In genomic region chr3:87240909-87241308, GRCm38 (mm10) we compare ENCODE assay signal across 21 mouse cellular contexts. TPM values are rescaled to one million over a fixed set of nuclear protein-coding genes. Genes with fewer than 3 reads are reported as not detected.
"Had no signal": no experiment of that assay in that cellular context is flagged by ENCODE, and none has a peak within 500 bp of the region (broad histone marks: within the 10 kb centered on the region; RNA-seq: fewer than 3 reads in every experiment).

No protein-coding gene starts in this region.

- H3K4me1 ChIP-seq: liver, embryonic 15.5 days; lung, embryonic 15.5 days; midbrain, embryonic 10.5 days; midbrain, embryonic 13.5 days; midbrain, embryonic 15.5 days; neural tube, embryonic 13.5 days; neural tube, embryonic 15.5 days had no signal

- H3K4me3 ChIP-seq: liver, embryonic 15.5 days; lung, embryonic 15.5 days; midbrain, embryonic 10.5 days; midbrain, embryonic 13.5 days; midbrain, embryonic 15.5 days; myocyte; neural tube, embryonic 13.5 days; neural tube, embryonic 15.5 days had no signal

- H3K9me3 ChIP-seq: liver, embryonic 15.5 days; lung, embryonic 15.5 days; midbrain, embryonic 10.5 days; midbrain, embryonic 13.5 days; midbrain, embryonic 15.5 days; neural tube, embryonic 13.5 days; neural tube, embryonic 15.5 days had no signal

- DNase-seq: liver, postnatal 0 days; lung, adult 2 months; lung, postnatal 4 days; retina, postnatal 1 day; right cerebral cortex, adult 18-20 months; right cerebral cortex, postnatal 25 days; right cerebral cortex, postnatal 4 days; spleen, adult 18-20 months; thymus, adult 18-20 months; thymus, postnatal 25 days; thymus, postnatal 4 days had no signal

- H3K4me2 ChIP-seq: liver, embryonic 15.5 days; lung, embryonic 15.5 days; midbrain, embryonic 13.5 days; midbrain, embryonic 15.5 days; neural tube, embryonic 13.5 days; neural tube, embryonic 15.5 days had no signal

- H3K27ac ChIP-seq: liver, embryonic 15.5 days; lung, embryonic 15.5 days; midbrain, embryonic 10.5 days; midbrain, embryonic 13.5 days; midbrain, embryonic 15.5 days; neural tube, embryonic 13.5 days; neural tube, embryonic 15.5 days had no signal

- H3K36me3 ChIP-seq: liver, embryonic 15.5 days; lung, embryonic 15.5 days; midbrain, embryonic 10.5 days; midbrain, embryonic 13.5 days; midbrain, embryonic 15.5 days; neural tube, embryonic 13.5 days; neural tube, embryonic 15.5 days had no signal

- H3K9ac ChIP-seq: liver, embryonic 15.5 days; liver, postnatal 0 days; lung, embryonic 15.5 days; midbrain, embryonic 13.5 days; midbrain, embryonic 15.5 days; neural tube, embryonic 13.5 days; neural tube, embryonic 15.5 days had no signal

- ATAC-seq: liver, postnatal 0 days; lung, postnatal 0 days; midbrain, embryonic 13.5 days; midbrain, embryonic 15.5 days had no signal

- H3K27me3 ChIP-seq: liver, embryonic 15.5 days; lung, embryonic 15.5 days; midbrain, embryonic 13.5 days; midbrain, embryonic 15.5 days; neural tube, embryonic 13.5 days; neural tube, embryonic 15.5 days had no signal

RNA-seq across cellular contexts. Expression of gene Fcrls, which starts 22.6 kb away (rescaled TPM):
- total RNA-seq: megakaryocyte-erythroid progenitor cell, adult 5-6 weeks had no signal
- polyA plus RNA-seq: myocyte had no signal
